Mouse (Mus musculus) embryonic facial prominence, embryonic 15.5 days (tissue): Measurements from ENCODE around the gene Wdr66. TPM values are rescaled to one million over a fixed set of nuclear protein-coding genes. Genes with fewer than 3 reads are reported as not detected.
A peak's percentile ranks its signal among the peaks of the same experiment; 100 is the strongest.

Source experiments
- ATAC-seq: fragments of 200-750 bp; cut with Nextera tagmentation; 2 replicates; pipeline ENCODE4 v1.8.0; 2017; ENCODE audit warnings: low read depth, moderate TSS enrichment; ENCODE audit not compliant: insufficient number of reproducible peaks, low FRiP score, low TSS enrichment
- H3K27ac ChIP-seq: fragments of 300-500 bp; sonication (generic); replicated peaks from 2 replicates; pipeline ENCODE4 v1.5.1; 2015; ENCODE audit warnings: mild to moderate bottlenecking, inconsistent platforms
- H3K27me3 ChIP-seq: fragments of 300-500 bp; sonication (generic); 2 replicates; pipeline ENCODE4 v1.6.1; 2015; ENCODE audit warnings: inconsistent platforms
- H3K36me3 ChIP-seq: fragments of 300-500 bp; sonication (generic); 2 replicates; pipeline ENCODE4 v1.6.1; 2015; ENCODE audit warnings: mild to moderate bottlenecking, inconsistent platforms
- H3K4me1 ChIP-seq: fragments of 300-500 bp; sonication (generic); 2 replicates; pipeline ENCODE4 v1.6.1; 2015; ENCODE audit warnings: inconsistent platforms
- H3K4me2 ChIP-seq: fragments of 300-500 bp; sonication (generic); replicated peaks from 2 replicates; pipeline ENCODE4 v1.6.1; 2015; ENCODE audit warnings: mild to moderate bottlenecking, inconsistent platforms
- H3K4me3 ChIP-seq: fragments of 300-500 bp; sonication (generic); replicated peaks from 2 replicates; pipeline ENCODE4 v1.5.1; 2015; ENCODE audit warnings: mild to moderate bottlenecking, inconsistent platforms
- H3K9ac ChIP-seq: fragments of 300-500 bp; sonication (generic); 2 replicates; pipeline ENCODE4 v1.6.1; 2015; ENCODE audit warnings: inconsistent platforms
- H3K9me3 ChIP-seq: fragments of 300-500 bp; sonication (generic); replicated peaks from 2 replicates; pipeline ENCODE4 v1.6.1; 2016; ENCODE audit warnings: inconsistent platforms
- WGBS: fragments of 180-500 bp; shearing (Covaris S2); methylation state at CpG from one replicate; pipeline ENCODE4 v1.1.7; 2015; 5-methylcytosine and 5-hydroxymethylcytosine counted together
- polyA plus RNA-seq: library from polyadenylated mRNA; unstranded; fragments of >200 nt; fragmentation: Nextera tagmentation; extraction: Ambion mirVana; gene quantifications from 2 replicates; pipeline ENCODE4 v1.2.1, GENCODE M21; 2015

Wdr66 gene
- polyA plus RNA-seq, 1 experiment from 2014 or later = 4.7 TPM

DNA sequence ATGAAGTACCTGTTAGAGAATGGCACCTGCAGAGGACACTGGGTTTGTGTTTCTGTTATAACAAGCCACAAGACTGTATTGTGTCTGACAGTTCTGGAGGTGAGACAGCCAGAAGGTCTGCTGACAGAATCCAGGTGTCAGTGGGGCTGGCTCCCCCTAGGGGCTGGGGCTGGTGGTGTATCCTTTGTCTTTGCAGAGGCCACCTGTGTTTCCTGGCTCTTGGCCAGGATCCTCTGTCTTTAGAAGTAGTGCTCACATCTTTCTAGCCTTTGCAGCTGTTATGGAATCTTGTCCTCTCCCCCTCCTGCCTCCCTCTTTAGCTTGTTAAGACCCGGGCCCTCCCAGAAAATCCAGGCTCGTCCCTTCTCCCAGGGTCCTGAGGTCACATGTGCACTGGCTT lies 16.2 kb upstream of the Wdr66 start:
- 0 out of 2 replicates have a peak, but pooled peaks have one; percentile 54 for ATAC-seq
- peaks cover 44% of the 10 kb centered on the region for H3K36me3 ChIP-seq
- peaks cover 10% of the 10 kb centered on the region; the same call in 1 of the 2 replicates for H3K4me1 ChIP-seq
- 23% methylated on average over 2 of the region's 2 CpGs for WGBS
- H3K27ac ChIP-seq = no peak overlapping the region
- no peaks in the 10 kb centered on the region for H3K27me3 ChIP-seq
- no peak overlapping the region for H3K4me3 ChIP-seq
- no peaks in the 10 kb centered on the region for H3K9me3 ChIP-seq
- H3K9ac ChIP-seq = no peak overlapping the region
- no peak overlapping the region for H3K4me2 ChIP-seq

DNA sequence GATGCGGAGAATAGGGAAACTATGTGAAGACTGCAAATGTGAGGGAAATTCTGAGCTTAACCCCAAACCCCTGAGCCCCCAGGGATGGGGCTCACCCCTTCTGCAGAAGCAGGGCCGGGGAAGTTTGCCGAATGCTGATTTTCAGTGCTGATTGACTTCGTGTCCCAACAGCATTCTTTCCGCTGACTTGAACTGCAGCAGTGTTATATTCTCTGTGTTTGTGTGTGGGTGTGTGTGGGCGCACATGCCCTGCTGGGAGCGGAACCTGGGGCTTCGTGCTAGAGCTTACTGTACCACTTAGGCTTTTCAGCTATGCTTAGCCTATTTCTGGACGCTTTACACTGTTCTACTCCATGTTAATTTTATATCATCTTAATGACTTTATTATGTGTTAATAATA lies 15.5 kb upstream of the Wdr66 start:
- no peaks in the 10 kb centered on the region for H3K27me3 ChIP-seq
- no peak overlapping the region for H3K9ac ChIP-seq
- H3K4me3 ChIP-seq = no peak overlapping the region
- no peak overlapping the region for H3K4me2 ChIP-seq
- H3K9me3 ChIP-seq = no peaks in the 10 kb centered on the region
- H3K27ac ChIP-seq = no peak overlapping the region
- WGBS = 79% methylated on average over 9 of the region's 9 CpGs
- H3K36me3 ChIP-seq = peaks cover 50% of the 10 kb centered on the region
- peaks cover 10% of the 10 kb centered on the region; the same call in 1 of the 2 replicates for H3K4me1 ChIP-seq
- ATAC-seq = no peak

DNA sequence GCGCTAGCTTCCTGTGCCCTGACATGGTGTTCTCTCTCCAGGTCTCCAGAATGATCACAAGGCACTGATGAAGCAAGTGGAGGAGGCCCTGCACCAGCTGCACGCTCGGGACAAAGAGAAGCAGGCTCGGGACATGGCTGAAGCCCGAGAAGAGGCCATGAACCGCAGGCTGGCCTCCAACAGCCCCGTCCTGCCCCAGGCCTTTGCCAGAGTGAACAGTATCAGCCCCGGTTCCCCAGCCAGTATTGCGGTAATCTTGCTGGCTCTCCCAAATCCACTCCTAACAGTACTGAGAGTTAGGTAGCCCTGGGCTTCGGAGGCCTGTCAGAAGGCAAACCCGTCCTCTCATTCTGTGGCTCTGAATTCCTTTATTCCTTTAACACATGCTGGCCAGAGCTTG lies 12.4 kb upstream of the Wdr66 start:
- no peak overlapping the region for H3K9ac ChIP-seq
- ATAC-seq = no peak
- 91% methylated on average over 11 of the region's 11 CpGs for whole genome bisulfite sequencing
- peaks cover 74% of the 10 kb centered on the region for H3K36me3 ChIP-seq
- H3K4me2 ChIP-seq = no peak overlapping the region
- no peaks in the 10 kb centered on the region for H3K9me3 ChIP-seq
- H3K27ac ChIP-seq = no peak overlapping the region
- no peak overlapping the region for H3K4me3 ChIP-seq
- H3K27me3 ChIP-seq = no peaks in the 10 kb centered on the region
- peaks cover 10% of the 10 kb centered on the region; the same call in 1 of the 2 replicates for H3K4me1 ChIP-seq

DNA sequence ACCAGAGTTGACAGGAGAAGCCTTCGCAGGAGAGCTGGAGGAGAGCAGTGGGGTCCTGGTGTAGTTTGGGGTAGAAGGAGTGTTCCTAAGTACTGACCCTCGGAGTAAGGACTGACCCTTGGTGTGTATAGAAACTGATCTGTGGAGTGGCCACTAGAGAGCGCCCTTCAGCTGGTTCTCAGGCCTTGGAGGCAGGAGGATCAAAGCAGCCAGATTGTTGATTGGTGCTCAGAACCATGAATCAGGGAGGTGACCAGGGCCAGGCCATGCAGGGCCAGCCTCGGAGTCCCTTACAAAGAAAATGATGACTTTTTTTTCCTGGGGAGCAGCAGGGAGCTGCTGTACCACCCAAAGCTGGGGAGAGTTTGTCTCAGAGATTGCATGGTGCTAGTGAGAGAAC lies 6.4 kb upstream of the Wdr66 start:
- Histone ChIP-seq H3K4me2 (no peak overlapping the region), H3K4me1 (no peaks in the 10 kb centered on the region), H3K36me3 (peaks cover 57% of the 10 kb centered on the region), H3K9me3 (no peaks in the 10 kb centered on the region), H3K4me3 (no peak overlapping the region), H3K9ac (no peak overlapping the region), H3K27me3 (no peaks in the 10 kb centered on the region), H3K27ac (no peak overlapping the region)
- ATAC-seq = 0 out of 2 replicates have a peak, but pooled peaks have one; percentile 11
- 27% methylated on average over 4 of the region's 4 CpGs for WGBS

DNA sequence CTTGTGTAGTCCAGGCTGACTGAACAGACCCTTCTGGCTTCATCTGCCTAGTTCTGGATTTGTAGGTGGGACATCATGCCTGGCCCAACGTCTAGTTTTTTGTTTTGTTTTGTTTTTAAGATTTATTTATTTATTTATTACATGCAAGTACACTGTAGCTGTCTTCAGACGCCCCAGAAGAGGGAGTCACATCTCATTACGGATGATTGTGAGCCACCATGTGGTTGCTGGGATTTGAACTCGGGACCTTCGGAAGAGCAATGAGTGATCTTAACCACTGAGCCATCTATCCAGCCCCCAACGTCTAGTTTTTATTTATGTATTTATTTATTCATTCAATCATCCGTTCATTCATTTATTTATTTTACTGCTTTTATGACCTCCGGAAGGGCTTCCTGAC lies 512 bp upstream of the Wdr66 start:
- no peak for ATAC-seq
- H3K27ac ChIP-seq = no peak overlapping the region
- no peaks in the 10 kb centered on the region for H3K27me3 ChIP-seq
- peaks cover 7% of the 10 kb centered on the region; the same call in 1 of the 2 replicates for H3K4me1 ChIP-seq
- peaks cover 13% of the 10 kb centered on the region for H3K36me3 ChIP-seq
- H3K4me2 ChIP-seq = peak overlapping the region; percentile 65
- H3K4me3 ChIP-seq = no peak overlapping the region
- WGBS = 66% methylated on average over 8 of the region's 8 CpGs
- H3K9ac ChIP-seq = no peak overlapping the region
- no peaks in the 10 kb centered on the region for H3K9me3 ChIP-seq

DNA sequence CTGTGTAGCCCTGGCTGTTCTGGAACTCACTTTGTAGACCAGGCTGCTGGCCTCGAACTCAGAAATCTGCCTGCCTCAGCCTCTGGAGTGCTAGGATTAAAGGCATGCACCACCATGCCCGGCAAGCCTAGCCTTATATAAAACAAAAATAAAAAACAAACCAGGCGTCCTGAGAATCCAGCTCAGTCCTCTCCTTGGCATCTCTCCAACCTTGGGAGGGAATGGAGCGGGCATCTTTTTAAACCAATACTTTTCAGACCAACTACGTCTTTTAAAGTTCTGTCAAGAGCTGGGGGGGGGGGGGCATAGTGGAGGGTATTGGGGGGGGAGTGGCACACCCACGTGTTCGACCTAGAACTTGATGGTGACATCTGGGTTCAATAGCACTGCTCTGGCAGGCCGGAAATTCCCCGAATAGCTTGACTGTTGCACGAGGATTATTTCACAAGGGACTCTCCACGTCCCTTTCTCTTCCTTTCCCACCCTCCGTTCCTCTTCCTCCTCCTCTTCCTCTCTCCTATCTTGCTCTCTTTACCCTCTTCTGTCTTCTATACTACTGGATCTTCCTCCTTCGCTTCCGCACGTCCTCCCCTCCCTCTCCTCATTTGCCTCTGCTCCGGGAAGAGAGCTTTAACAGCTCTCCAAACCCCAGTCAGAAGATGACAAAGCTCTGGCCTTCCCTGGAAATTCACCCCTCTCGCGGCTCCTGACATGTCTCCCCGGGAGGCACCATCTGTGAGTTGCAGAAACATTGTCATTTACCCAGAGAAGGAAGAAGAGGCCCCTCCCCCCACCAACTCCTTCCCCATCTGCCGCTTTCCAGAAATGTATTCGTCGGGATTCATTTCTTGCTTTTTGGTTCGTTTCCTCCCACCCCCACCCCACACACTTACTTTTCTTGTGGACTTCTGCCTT lies 5.2 kb downstream of the Wdr66 start:
- WGBS = 15% methylated on average over 23 of the region's 23 CpGs
- Histone ChIP-seq H3K9ac (no peak overlapping the region; the same call in 1 of the 2 replicates), H3K27ac (peak overlapping the region; percentile 91), H3K4me2 (peak overlapping the region; percentile 47), H3K4me1 (peaks cover 15% of the 10 kb centered on the region), H3K36me3 (no peaks in the 10 kb centered on the region), H3K4me3 (peak overlapping the region; percentile 24), H3K9me3 (no peaks in the 10 kb centered on the region), H3K27me3 (no peaks in the 10 kb centered on the region)
- peak; percentile 58; the same call in 1 of the 2 replicates for ATAC-seq

DNA sequence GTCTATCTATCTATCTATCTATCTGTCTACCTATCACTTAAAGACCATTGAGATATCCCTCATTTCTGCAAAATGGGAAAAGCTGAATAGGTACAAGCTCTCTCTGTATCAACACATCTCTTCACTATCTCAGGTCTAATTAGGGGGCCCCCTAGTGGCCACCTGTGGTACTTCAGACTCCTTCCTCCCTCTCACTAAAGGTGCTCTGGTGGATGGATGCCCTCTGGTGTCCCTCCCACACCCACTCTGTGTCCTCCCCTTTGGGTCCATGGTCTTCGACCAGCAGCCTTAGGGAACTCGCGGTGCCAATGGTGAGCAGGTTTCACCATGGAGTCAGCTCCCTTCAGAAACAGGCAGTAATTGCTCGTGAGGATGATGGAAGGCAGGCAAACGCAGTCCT lies 7.1 kb downstream of the Wdr66 start:
- H3K9me3 ChIP-seq = no peaks in the 10 kb centered on the region
- no peak overlapping the region for H3K4me3 ChIP-seq
- 45% methylated on average over 5 of the region's 5 CpGs for WGBS
- no peak overlapping the region for H3K27ac ChIP-seq
- H3K4me1 ChIP-seq = peaks cover 14% of the 10 kb centered on the region
- no peaks in the 10 kb centered on the region for H3K36me3 ChIP-seq
- H3K4me2 ChIP-seq = no peak overlapping the region
- no peak overlapping the region for H3K9ac ChIP-seq
- no peaks in the 10 kb centered on the region for H3K27me3 ChIP-seq
- no peak for ATAC-seq

DNA sequence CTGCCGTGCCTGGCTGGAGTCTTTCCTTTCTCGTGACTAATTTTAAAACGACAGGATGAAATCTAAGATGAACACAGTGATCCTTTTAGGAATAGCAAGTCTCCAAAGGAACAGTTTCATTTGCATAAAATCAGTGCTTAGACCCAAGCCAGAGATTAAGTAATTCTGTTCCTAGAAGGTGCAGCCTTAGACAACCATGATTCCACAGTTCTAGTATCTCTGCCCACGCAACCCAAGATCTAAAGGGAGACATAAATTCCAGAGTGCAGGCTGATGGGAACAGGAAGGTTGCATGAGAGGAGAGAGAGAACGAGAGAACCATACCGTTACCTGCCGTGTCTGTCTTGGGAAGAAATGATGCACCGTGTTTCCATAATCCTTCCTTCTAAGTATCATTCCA lies 8.8 kb downstream of the Wdr66 start:
- no peaks in the 10 kb centered on the region for H3K27me3 ChIP-seq
- no peak overlapping the region for H3K9ac ChIP-seq
- WGBS = 72% methylated on average over 8 of the region's 8 CpGs
- ATAC-seq = no peak
- H3K36me3 ChIP-seq = no peaks in the 10 kb centered on the region
- no peaks in the 10 kb centered on the region for H3K9me3 ChIP-seq
- no peak overlapping the region for H3K4me2 ChIP-seq
- H3K27ac ChIP-seq = no peak overlapping the region
- peaks cover 14% of the 10 kb centered on the region for H3K4me1 ChIP-seq
- no peak overlapping the region for H3K4me3 ChIP-seq

DNA sequence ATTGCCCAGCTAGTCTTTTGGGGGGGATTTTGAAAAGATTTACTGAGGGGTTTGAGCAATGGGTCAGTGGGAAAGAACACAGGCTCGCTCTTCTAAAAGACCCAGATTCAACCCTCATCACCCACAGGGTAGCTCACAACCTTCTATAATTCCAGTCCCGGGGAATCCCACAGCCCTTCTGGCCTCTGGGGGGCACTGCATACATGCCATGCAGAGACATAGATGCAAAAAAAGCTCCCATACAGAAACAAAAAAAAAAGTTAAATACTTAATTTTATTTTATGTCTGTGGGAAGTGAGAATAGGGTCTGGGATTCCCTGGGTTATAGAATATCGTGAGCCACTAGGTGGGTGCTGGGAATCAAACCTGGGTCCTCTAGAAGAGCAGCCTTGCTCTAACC lies 15.0 kb downstream of the Wdr66 start:
- Histone ChIP-seq H3K4me2 (no peak overlapping the region), H3K9ac (no peak overlapping the region), H3K9me3 (no peaks in the 10 kb centered on the region), H3K27me3 (no peaks in the 10 kb centered on the region), H3K4me1 (0 out of 2 replicates have a peak, but pooled peaks cover 4% of the 10 kb centered on the region), H3K36me3 (no peaks in the 10 kb centered on the region), H3K27ac (no peak overlapping the region), H3K4me3 (no peak overlapping the region)
- no peak for ATAC-seq
- 86% methylated on average over 3 of the region's 3 CpGs for WGBS

DNA sequence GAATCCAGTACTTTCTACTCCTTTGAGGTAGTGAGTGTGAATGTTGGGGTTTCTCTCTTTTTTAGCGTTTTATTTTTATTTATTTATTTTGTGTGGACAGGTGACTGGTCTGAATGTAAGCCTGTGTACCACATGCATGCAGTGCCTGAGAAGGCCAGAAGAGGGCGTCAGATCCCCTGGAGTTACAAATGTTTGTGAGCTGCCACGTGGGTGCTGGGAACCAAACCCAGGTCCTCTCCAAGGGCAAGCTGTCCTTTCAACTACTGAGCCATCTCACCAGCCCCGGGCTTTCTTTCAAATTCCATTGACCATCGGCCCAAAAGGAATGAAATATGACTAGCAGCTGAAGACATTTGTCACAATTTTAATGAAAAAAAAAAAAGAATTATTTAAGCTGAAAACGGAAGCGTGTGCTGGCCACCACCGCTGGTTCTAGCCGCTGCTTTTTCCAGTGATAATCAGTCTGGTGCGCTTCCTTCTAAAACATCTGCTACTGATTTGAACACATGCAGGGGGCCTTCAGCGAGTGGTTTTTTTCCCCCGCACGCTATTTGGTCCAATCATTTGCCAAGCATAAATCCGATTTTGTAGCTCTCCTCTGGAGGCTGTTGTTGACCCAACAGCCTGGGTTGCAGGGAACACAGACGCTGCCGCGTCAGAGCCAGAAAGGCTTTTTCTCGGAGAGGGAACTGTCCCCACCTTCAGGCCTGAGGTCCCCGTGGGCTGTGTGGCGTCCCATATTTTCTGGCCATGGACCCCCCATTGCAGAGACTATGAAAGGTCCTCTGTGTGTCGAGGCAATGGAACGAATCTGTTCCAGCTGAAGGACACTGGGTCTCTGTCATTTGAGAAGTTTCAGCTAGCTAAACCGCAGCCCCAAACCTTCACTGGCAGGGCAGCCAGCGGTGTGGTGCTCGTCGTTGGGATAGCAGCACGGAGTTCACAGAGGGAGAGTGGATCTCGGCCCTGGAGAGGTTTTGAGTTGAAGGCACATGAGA lies 16.9 kb downstream of the Wdr66 start:
- Histone ChIP-seq H3K27me3 (no peaks in the 10 kb centered on the region), H3K9ac (no peak overlapping the region), H3K9me3 (no peaks in the 10 kb centered on the region), H3K36me3 (no peaks in the 10 kb centered on the region), H3K27ac (peak overlapping the region; percentile 82), H3K4me1 (0 out of 2 replicates have a peak, but pooled peaks cover 4% of the 10 kb centered on the region), H3K4me2 (peak overlapping the region; percentile 40), H3K4me3 (no peak overlapping the region)
- peak; percentile 63 for ATAC-seq
- WGBS = 37% methylated on average over 28 of the region's 28 CpGs

DNA sequence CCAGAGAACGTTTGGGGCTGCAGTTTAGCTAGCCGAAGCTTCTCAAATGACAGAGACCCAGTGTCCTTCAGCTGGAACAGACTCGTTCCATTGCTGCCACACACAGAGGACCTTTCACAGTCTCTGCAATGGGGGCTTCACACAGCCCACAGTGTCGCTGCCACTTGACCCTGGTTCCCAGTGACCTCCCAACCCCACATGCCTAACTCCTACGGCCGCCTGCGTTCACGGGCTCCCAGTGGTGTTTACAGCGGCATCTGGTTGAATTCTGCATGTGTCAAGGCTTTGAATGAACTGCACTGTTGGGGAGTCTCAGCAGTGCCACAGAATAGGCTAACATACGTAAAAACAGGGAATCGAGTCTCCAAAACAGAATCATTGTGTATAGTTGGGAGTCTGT lies 19.0 kb downstream of the Wdr66 start:
- H3K27me3 ChIP-seq = no peaks in the 10 kb centered on the region
- no peak for ATAC-seq
- 0 out of 2 replicates have a peak, but pooled peaks cover 4% of the 10 kb centered on the region for H3K4me1 ChIP-seq
- 36% methylated on average over 11 of the region's 11 CpGs for WGBS
- H3K27ac ChIP-seq = no peak overlapping the region
- no peaks in the 10 kb centered on the region for H3K9me3 ChIP-seq
- H3K9ac ChIP-seq = no peak overlapping the region
- no peak overlapping the region for H3K4me3 ChIP-seq
- H3K4me2 ChIP-seq = no peak overlapping the region
- H3K36me3 ChIP-seq = no peaks in the 10 kb centered on the region
